Mouse (Mus musculus): ENCODE measurements at regions not wholly inside any gene's neighbourhood (a gene's known extent, or its start where the extent isn't known, plus 50 kb on each side); places are given as distances from the start of the nearest gene placed in this dataset.

GRCm38 (mm10) chr9:115468641-115469040 is 158.4 kb upstream of the Stt3b start:
- no peaks in the 10 kb centered on the region for H3K36me3 ChIP-seq (ENCODE audit: control insufficient read depth, insufficient read depth, low read length)

GRCm38 (mm10) chr9:115471582-115471981 is 161.4 kb upstream of the Stt3b start:
- Histone ChIP-seq H3K4me1 (ENCODE audit: control insufficient read depth, insufficient read depth, low read length) (no peaks in the 10 kb centered on the region), H3K27me3 (ENCODE audit: control insufficient read depth, insufficient read depth, low read length) (no peaks in the 10 kb centered on the region), H3K9me3 (replicated peaks; ENCODE audit: control insufficient read depth, low read length) (no peaks in the 10 kb centered on the region), H3K36me3 (ENCODE audit: control insufficient read depth, insufficient read depth, low read length) (no peaks in the 10 kb centered on the region), H3K9ac (ENCODE audit: low read length) (no peak overlapping the region), H3K4me2 (ENCODE audit: low read depth, low read length) (no peak overlapping the region), H3K27ac (ENCODE audit: low read length) (no peak overlapping the region), H3K4me3 (replicated peaks; ENCODE audit: low read length) (no peak overlapping the region)
- ATAC-seq (ENCODE audit: insufficient read depth, low FRiP score) = no peak
- 85% methylated on average over 6 of the region's 6 CpGs for WGBS

More at GRCm38 (mm10) chr9:115468641-115469040, 158.4 kb upstream of the Stt3b start:
- Histone ChIP-seq H3K4me2 (ENCODE audit: low read depth, low read length) (no peak overlapping the region), H3K4me1 (ENCODE audit: control insufficient read depth, insufficient read depth, low read length) (no peaks in the 10 kb centered on the region), H3K4me3 (replicated peaks; ENCODE audit: low read length) (no peak overlapping the region), H3K9ac (ENCODE audit: low read length) (no peak overlapping the region), H3K9me3 (replicated peaks; ENCODE audit: control insufficient read depth, low read length) (no peaks in the 10 kb centered on the region), H3K27ac (ENCODE audit: low read length) (no peak overlapping the region), H3K27me3 (ENCODE audit: control insufficient read depth, insufficient read depth, low read length) (no peaks in the 10 kb centered on the region)
- no peak for ATAC-seq (ENCODE audit: insufficient read depth, low FRiP score)
- 84% methylated on average over 2 of the region's 2 CpGs for WGBS

GRCm38 (mm10) chr9:115473037-115473436 is 162.8 kb upstream of the Stt3b start:
- WGBS = 85% methylated on average over 3 of the region's 3 CpGs
- H3K4me3 ChIP-seq (replicated peaks; ENCODE audit: low read length) = no peak overlapping the region
- no peak overlapping the region for H3K4me2 ChIP-seq (ENCODE audit: low read depth, low read length)
- H3K9me3 ChIP-seq (replicated peaks; ENCODE audit: control insufficient read depth, low read length) = no peaks in the 10 kb centered on the region
- no peak overlapping the region for H3K9ac ChIP-seq (ENCODE audit: low read length)
- H3K36me3 ChIP-seq (ENCODE audit: control insufficient read depth, insufficient read depth, low read length) = no peaks in the 10 kb centered on the region
- H3K27me3 ChIP-seq (ENCODE audit: control insufficient read depth, insufficient read depth, low read length) = no peaks in the 10 kb centered on the region
- no peak overlapping the region for H3K27ac ChIP-seq (ENCODE audit: low read length)
- no peaks in the 10 kb centered on the region for H3K4me1 ChIP-seq (ENCODE audit: control insufficient read depth, insufficient read depth, low read length)
- ATAC-seq (ENCODE audit: insufficient read depth, low FRiP score) = no peak

DNA sequence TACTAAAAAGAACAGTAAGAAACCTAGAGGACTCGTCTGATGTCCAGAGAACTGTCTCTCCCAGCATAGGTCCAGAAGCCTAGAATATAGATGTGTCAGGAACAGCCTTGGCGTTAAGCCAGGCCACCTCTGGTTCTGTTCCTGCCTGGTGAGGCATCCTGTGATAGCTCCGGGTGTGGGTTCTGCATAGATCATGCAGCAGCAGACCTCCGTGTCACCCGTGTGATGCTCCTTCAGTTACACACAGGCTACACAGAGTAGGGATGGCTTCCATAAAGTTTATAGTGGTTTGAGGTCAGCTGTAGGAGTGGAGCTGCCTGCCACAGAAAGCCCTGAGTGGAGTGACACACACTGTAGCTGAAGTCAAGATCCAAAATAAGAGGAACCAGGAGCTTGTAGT is 163.6 kb upstream of the Stt3b start:
- Histone ChIP-seq H3K4me1 (ENCODE audit: control insufficient read depth, insufficient read depth, low read length) (no peaks in the 10 kb centered on the region), H3K27me3 (ENCODE audit: control insufficient read depth, insufficient read depth, low read length) (no peaks in the 10 kb centered on the region), H3K9ac (ENCODE audit: low read length) (no peak overlapping the region), H3K36me3 (ENCODE audit: control insufficient read depth, insufficient read depth, low read length) (no peaks in the 10 kb centered on the region), H3K27ac (ENCODE audit: low read length) (no peak overlapping the region), H3K4me3 (replicated peaks; ENCODE audit: low read length) (no peak overlapping the region), H3K4me2 (ENCODE audit: low read depth, low read length) (no peak overlapping the region), H3K9me3 (replicated peaks; ENCODE audit: control insufficient read depth, low read length) (no peaks in the 10 kb centered on the region)
- no peak for ATAC-seq (ENCODE audit: insufficient read depth, low FRiP score)
- WGBS = 88% methylated on average over 5 of the region's 5 CpGs

DNA sequence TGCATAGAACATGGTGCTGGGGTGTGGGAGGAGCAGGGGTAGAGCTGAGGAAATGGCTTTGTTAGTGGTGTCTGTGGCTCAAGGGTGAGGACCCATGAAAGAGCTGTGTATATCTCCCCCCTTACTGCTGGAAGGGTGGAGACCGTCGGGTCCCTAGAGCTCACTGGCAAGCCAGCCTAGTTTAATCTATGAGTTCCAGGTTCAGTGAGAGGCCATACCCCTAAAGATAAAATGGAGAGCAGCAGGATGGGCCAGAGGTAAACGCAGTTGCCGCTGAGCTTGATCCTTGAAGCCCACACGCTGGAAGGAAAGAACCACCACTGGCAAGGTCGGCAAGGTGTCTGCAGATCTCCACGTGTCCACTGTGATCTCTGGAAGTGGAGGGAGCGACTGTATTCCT is 164.1 kb upstream of the Stt3b start:
- ATAC-seq (ENCODE audit: insufficient read depth, low FRiP score) = no peak
- Histone ChIP-seq H3K27me3 (ENCODE audit: control insufficient read depth, insufficient read depth, low read length) (no peaks in the 10 kb centered on the region), H3K9ac (ENCODE audit: low read length) (no peak overlapping the region), H3K36me3 (ENCODE audit: control insufficient read depth, insufficient read depth, low read length) (no peaks in the 10 kb centered on the region), H3K4me3 (replicated peaks; ENCODE audit: low read length) (no peak overlapping the region), H3K27ac (ENCODE audit: low read length) (no peak overlapping the region), H3K4me1 (ENCODE audit: control insufficient read depth, insufficient read depth, low read length) (no peaks in the 10 kb centered on the region), H3K4me2 (ENCODE audit: low read depth, low read length) (no peak overlapping the region), H3K9me3 (replicated peaks; ENCODE audit: control insufficient read depth, low read length) (no peaks in the 10 kb centered on the region)
- 74% methylated on average over 8 of the region's 8 CpGs for WGBS

- Histone ChIP-seq H3K36me3 (ENCODE audit: control insufficient read depth, insufficient read depth, low read length) (no peaks in the 10 kb centered on the region), H3K27ac (ENCODE audit: low read length) (no peak overlapping the region), H3K9me3 (replicated peaks; ENCODE audit: control insufficient read depth, low read length) (no peaks in the 10 kb centered on the region), H3K27me3 (ENCODE audit: control insufficient read depth, insufficient read depth, low read length) (no peaks in the 10 kb centered on the region), H3K4me2 (ENCODE audit: low read depth, low read length) (no peak overlapping the region), H3K4me3 (replicated peaks; ENCODE audit: low read length) (no peak overlapping the region), H3K9ac (ENCODE audit: low read length) (no peak overlapping the region), H3K4me1 (ENCODE audit: control insufficient read depth, insufficient read depth, low read length) (no peaks in the 10 kb centered on the region)
- WGBS = 41% methylated on average over 17 of the region's 17 CpGs
- peak; percentile 30; the same call in 1 of the 2 replicates for ATAC-seq (ENCODE audit: insufficient read depth, low FRiP score)
These were observed 166.0 kb upstream of the Stt3b start for GRCm38 (mm10) chr9:115476205-115476604.

GRCm38 (mm10) chr9:115477556-115478220 is 167.5 kb upstream of the Stt3b start:
- H3K27ac ChIP-seq (ENCODE audit: low read length) = no peak overlapping the region
- no peak overlapping the region for H3K4me3 ChIP-seq (replicated peaks; ENCODE audit: low read length)
- 85% methylated on average over 6 of the region's 6 CpGs for WGBS
- no peak for ATAC-seq (ENCODE audit: insufficient read depth, low FRiP score)
- no peaks in the 10 kb centered on the region for H3K27me3 ChIP-seq (ENCODE audit: control insufficient read depth, insufficient read depth, low read length)
- H3K4me1 ChIP-seq (ENCODE audit: control insufficient read depth, insufficient read depth, low read length) = no peaks in the 10 kb centered on the region
- no peak overlapping the region for H3K9ac ChIP-seq (ENCODE audit: low read length)
- no peaks in the 10 kb centered on the region for H3K9me3 ChIP-seq (replicated peaks; ENCODE audit: control insufficient read depth, low read length)
- H3K4me2 ChIP-seq (ENCODE audit: low read depth, low read length) = no peak overlapping the region
- H3K36me3 ChIP-seq (ENCODE audit: control insufficient read depth, insufficient read depth, low read length) = no peaks in the 10 kb centered on the region

- WGBS = 20% methylated on average over 3 of the region's 3 CpGs
- ATAC-seq (ENCODE audit: insufficient read depth, low FRiP score) = peak; percentile 53; the same call in 1 of the 2 replicates
These were observed 168.7 kb upstream of the Stt3b start for GRCm38 (mm10) chr9:115478946-115479345.

GRCm38 (mm10) chr9:115481176-115481575 is 171.0 kb upstream of the Stt3b start:
- no peak overlapping the region for H3K9ac ChIP-seq (ENCODE audit: low read length)
- H3K4me2 ChIP-seq (ENCODE audit: low read depth, low read length) = no peak overlapping the region
- no peaks in the 10 kb centered on the region for H3K9me3 ChIP-seq (replicated peaks; ENCODE audit: control insufficient read depth, low read length)
- H3K27ac ChIP-seq (ENCODE audit: low read length) = no peak overlapping the region
- no peak overlapping the region for H3K4me3 ChIP-seq (replicated peaks; ENCODE audit: low read length)
- ATAC-seq (ENCODE audit: insufficient read depth, low FRiP score) = no peak
- WGBS = 85% methylated on average over 5 of the region's 5 CpGs
- H3K36me3 ChIP-seq (ENCODE audit: control insufficient read depth, insufficient read depth, low read length) = no peaks in the 10 kb centered on the region
- no peaks in the 10 kb centered on the region for H3K27me3 ChIP-seq (ENCODE audit: control insufficient read depth, insufficient read depth, low read length)
- H3K4me1 ChIP-seq (ENCODE audit: control insufficient read depth, insufficient read depth, low read length) = no peaks in the 10 kb centered on the region

More at GRCm38 (mm10) chr9:115478946-115479345, 168.7 kb upstream of the Stt3b start:
- Histone ChIP-seq H3K36me3 (ENCODE audit: control insufficient read depth, insufficient read depth, low read length) (no peaks in the 10 kb centered on the region), H3K27me3 (ENCODE audit: control insufficient read depth, insufficient read depth, low read length) (no peaks in the 10 kb centered on the region), H3K9ac (ENCODE audit: low read length) (no peak overlapping the region), H3K27ac (ENCODE audit: low read length) (no peak overlapping the region), H3K4me1 (ENCODE audit: control insufficient read depth, insufficient read depth, low read length) (no peaks in the 10 kb centered on the region), H3K9me3 (replicated peaks; ENCODE audit: control insufficient read depth, low read length) (no peaks in the 10 kb centered on the region), H3K4me3 (replicated peaks; ENCODE audit: low read length) (no peak overlapping the region), H3K4me2 (ENCODE audit: low read depth, low read length) (no peak overlapping the region)
